Mouse (Mus musculus) intestine, embryonic 14.5 days (tissue): ENCODE measurements around the gene Fzd2. TPM values are rescaled to one million over a fixed set of nuclear protein-coding genes. Genes with fewer than 3 reads are reported as not detected.
A peak's percentile ranks its signal among the peaks of the same experiment; 100 is the strongest.

ENCODE experiments used
- ATAC-seq: fragments of 200-750 bp; cut with Nextera tagmentation; replicated peaks from 2 replicates; pipeline ENCODE4 v1.8.0; 2017; ENCODE audit warnings: low read depth, moderate number of reproducible peaks, moderate TSS enrichment, moderate library complexity; ENCODE audit not compliant: low FRiP score, low TSS enrichment
- DNase-seq: peaks from one replicate; pipeline ENCODE4 v3.0.0-alpha.2; 2018; ENCODE audit warnings: low spot score
- H3K27ac ChIP-seq: fragments of 300-500 bp; sonication (generic); 2 replicates; pipeline ENCODE4 v1.5.1; 2014; ENCODE audit warnings: low read depth, mild to moderate bottlenecking, control low read depth
- H3K27me3 ChIP-seq: fragments of 300-500 bp; sonication (generic); replicated peaks from 2 replicates; pipeline ENCODE4 v1.6.1; 2014; ENCODE audit warnings: low read length, control low read depth; ENCODE audit not compliant: control insufficient read depth, insufficient read depth
- H3K36me3 ChIP-seq: fragments of 300-500 bp; sonication (generic); 2 replicates; pipeline ENCODE4 v1.6.1; 2014; ENCODE audit warnings: low read length, control low read depth; ENCODE audit not compliant: control insufficient read depth, insufficient read depth
- H3K4me1 ChIP-seq: fragments of 300-500 bp; sonication (generic); replicated peaks from 2 replicates; pipeline ENCODE4 v1.6.1; 2014; ENCODE audit warnings: low read length, control low read depth, mixed read lengths; ENCODE audit not compliant: control insufficient read depth, insufficient read depth
- H3K4me2 ChIP-seq: fragments of 300-500 bp; sonication (generic); 2 replicates; pipeline ENCODE4 v1.6.1; 2014; ENCODE audit warnings: low read length
- H3K4me3 ChIP-seq: fragments of 300-500 bp; sonication (generic); 2 replicates; pipeline ENCODE4 v1.5.1; 2014; ENCODE audit warnings: low read depth, low read length, control low read depth, mixed read lengths
- H3K9ac ChIP-seq: fragments of 300-500 bp; sonication (generic); 2 replicates; pipeline ENCODE4 v1.6.1; 2014; ENCODE audit warnings: mild to moderate bottlenecking, low read length
- H3K9me3 ChIP-seq: fragments of 300-500 bp; sonication (generic); 2 replicates; pipeline ENCODE4 v1.6.1; 2016; ENCODE audit warnings: low read length, control low read depth; ENCODE audit not compliant: control insufficient read depth
- WGBS: fragments of 180-500 bp; shearing (Covaris S2); extraction: QIAGEN DNeasy Blood & Tissue Kit; methylation state at CpG from one replicate; pipeline ENCODE4 v1.1.7; 2014; 5-methylcytosine and 5-hydroxymethylcytosine counted together
- polyA plus RNA-seq: library from polyadenylated mRNA; unstranded; fragments of >200 nt; fragmentation: Nextera tagmentation; extraction: Ambion mirVana; gene quantifications from 2 replicates; pipeline ENCODE4 v1.2.1, GENCODE M21; 2014

The Fzd2 gene
- polyA plus RNA-seq, 1 experiment from 2014 or later, result 20.4 TPM

- Histone ChIP-seq H3K4me2 (peak overlapping the region; percentile 37), H3K4me1 (peaks cover 32% of the 10 kb centered on the region), H3K4me3 (no peak overlapping the region), H3K9ac (no peak overlapping the region), H3K27ac (no peak overlapping the region; the same call in 1 of the 2 replicates), H3K9me3 (no peaks in the 10 kb centered on the region), H3K27me3 (no peaks in the 10 kb centered on the region), H3K36me3 (no peaks in the 10 kb centered on the region)
- ATAC-seq (0 out of 2 replicates have a peak, but pooled peaks have one; percentile 22), DNase-seq (no peak)
- 26% methylated on average over 9 of the region's 9 CpGs for WGBS
Observed at GRCm38 (mm10) chr11:102633379-102633778, 29.2 kb downstream of the Fzd2 start.

- DNase-seq (no peak), ATAC-seq (no peak)
- Histone ChIP-seq H3K4me3 (no peak overlapping the region), H3K9me3 (no peaks in the 10 kb centered on the region), H3K9ac (no peak overlapping the region), H3K36me3 (no peaks in the 10 kb centered on the region), H3K4me1 (peaks cover 13% of the 10 kb centered on the region), H3K27ac (no peak overlapping the region), H3K27me3 (no peaks in the 10 kb centered on the region), H3K4me2 (no peak overlapping the region)
- 50% methylated on average over 12 of the region's 12 CpGs for WGBS
Observed at GRCm38 (mm10) chr11:102636887-102637286, 32.7 kb downstream of the Fzd2 start.

GRCm38 (mm10) chr11:102643891-102644382 lies 39.7 kb downstream of the Fzd2 start:
- Histone ChIP-seq H3K9ac (no peak overlapping the region), H3K4me3 (no peak overlapping the region), H3K4me2 (no peak overlapping the region), H3K27me3 (no peaks in the 10 kb centered on the region), H3K27ac (0 out of 2 replicates have a peak overlapping the region, but pooled peaks have one; percentile 1), H3K4me1 (peaks cover 7% of the 10 kb centered on the region; the same call in 1 of the 2 replicates), H3K9me3 (no peaks in the 10 kb centered on the region), H3K36me3 (no peaks in the 10 kb centered on the region)
- ATAC-seq (peak; percentile 60), DNase-seq (no peak)
- WGBS, result 35% methylated on average over 10 of the region's 10 CpGs

- H3K9me3 ChIP-seq, result no peaks in the 10 kb centered on the region
- H3K9ac ChIP-seq, result no peak overlapping the region
- H3K4me1 ChIP-seq, result peaks cover 7% of the 10 kb centered on the region; the same call in 1 of the 2 replicates
- H3K4me2 ChIP-seq, result no peak overlapping the region
- ATAC-seq (no peak), DNase-seq (no peak)
- H3K27ac ChIP-seq, result peak overlapping the region; percentile 27; the same call in 1 of the 2 replicates
- H3K27me3 ChIP-seq, result no peaks in the 10 kb centered on the region
- no peak overlapping the region for H3K4me3 ChIP-seq
- no peaks in the 10 kb centered on the region for H3K36me3 ChIP-seq
- 68% methylated on average over 13 of the region's 13 CpGs for WGBS
Observed at GRCm38 (mm10) chr11:102646226-102646625, 42.0 kb downstream of the Fzd2 start.

- no peaks in the 10 kb centered on the region for H3K36me3 ChIP-seq
- H3K27ac ChIP-seq, result no peak overlapping the region
- H3K27me3 ChIP-seq, result no peaks in the 10 kb centered on the region
- no peak overlapping the region for H3K4me2 ChIP-seq
- H3K9ac ChIP-seq, result no peak overlapping the region
- DNase-seq, result no peak
- peaks cover 7% of the 10 kb centered on the region; the same call in 1 of the 2 replicates for H3K4me1 ChIP-seq
- ATAC-seq, result no peak
- H3K4me3 ChIP-seq, result no peak overlapping the region
- 72% methylated on average over 12 of the region's 12 CpGs for WGBS
- no peaks in the 10 kb centered on the region for H3K9me3 ChIP-seq
Observed at GRCm38 (mm10) chr11:102647885-102648284, 43.7 kb downstream of the Fzd2 start.

GRCm38 (mm10) chr11:102651381-102651780 lies 47.2 kb downstream of the Fzd2 start:
- H3K4me1 ChIP-seq, result peaks cover 8% of the 10 kb centered on the region; the same call in 1 of the 2 replicates
- H3K36me3 ChIP-seq, result no peaks in the 10 kb centered on the region
- 0 out of 2 replicates have a peak, but pooled peaks have one; percentile 21 for ATAC-seq
- H3K27ac ChIP-seq, result no peak overlapping the region
- 6% methylated on average over 9 of the region's 9 CpGs for WGBS
- H3K27me3 ChIP-seq, result no peaks in the 10 kb centered on the region
- 0 out of 2 replicates have a peak overlapping the region, but pooled peaks have one; percentile 1 for H3K4me3 ChIP-seq
- H3K9me3 ChIP-seq, result no peaks in the 10 kb centered on the region
- DNase-seq, result peak; percentile 89
- 0 out of 2 replicates have a peak overlapping the region, but pooled peaks have one; percentile 11 for H3K4me2 ChIP-seq
- H3K9ac ChIP-seq, result no peak overlapping the region

- 77% methylated on average over 3 of the region's 3 CpGs for whole genome bisulfite sequencing
- H3K27ac ChIP-seq, result no peak overlapping the region
- no peak overlapping the region for H3K4me3 ChIP-seq
- no peaks in the 10 kb centered on the region for H3K36me3 ChIP-seq
- H3K9me3 ChIP-seq, result no peaks in the 10 kb centered on the region
- no peaks in the 10 kb centered on the region for H3K27me3 ChIP-seq
- H3K4me1 ChIP-seq, result peaks cover 5% of the 10 kb centered on the region; the same call in 1 of the 2 replicates
- ATAC-seq (no peak), DNase-seq (peak; percentile 54)
- H3K9ac ChIP-seq, result no peak overlapping the region
- no peak overlapping the region for H3K4me2 ChIP-seq
Observed at GRCm38 (mm10) chr11:102652844-102653243, 48.6 kb downstream of the Fzd2 start.

GRCm38 (mm10) chr11:102655888-102656287 lies 51.7 kb downstream of the Fzd2 start:
- DNase-seq (peak; percentile 48), ATAC-seq (no peak)

More at GRCm38 (mm10) chr11:102655888-102656287, 51.7 kb downstream of the Fzd2 start:
- Histone ChIP-seq H3K4me2 (no peak overlapping the region), H3K36me3 (no peaks in the 10 kb centered on the region), H3K9me3 (no peaks in the 10 kb centered on the region), H3K27ac (no peak overlapping the region), H3K9ac (no peak overlapping the region), H3K27me3 (no peaks in the 10 kb centered on the region), H3K4me1 (peaks cover 5% of the 10 kb centered on the region; the same call in 1 of the 2 replicates), H3K4me3 (no peak overlapping the region)
- 31% methylated on average over 8 of the region's 8 CpGs for WGBS
